Mouse (Mus musculus) heart, postnatal 0 days (tissue): Measurements from ENCODE around the gene Kcnj6.

Experiments
- CTCF ChIP-seq: IDR thresholded peaks from 2 replicates; pipeline ENCODE4 v1.5.1; 2016; ENCODE audit warnings: antibody characterized with exemption, control low read depth, low read depth
- EP300 ChIP-seq: IDR thresholded peaks from 2 replicates; pipeline ENCODE4 v1.6.1; 2016; ENCODE audit warnings: antibody characterized with exemption, low read depth

GRCm38 (mm10) chr16:94743853-94744501 is 253.5 kb downstream of the Kcnj6 start:
- TF ChIP-seq EP300 (no peak), CTCF (peak; percentile 78)
